In genomic region chr7:73420827-73421226, GRCm38 (mm10) we compare ENCODE assay signal across 14 mouse cellular contexts. TPM values are rescaled to one million over a fixed set of nuclear protein-coding genes. Genes with fewer than 3 reads are reported as not detected.
DNase-seq lines count a peak whose midpoint lies in the region; ATAC-seq and TF ChIP-seq lines count a peak whose summit lies in the region.
"Had no signal": no experiment of that assay in that cellular context is flagged by ENCODE, and none has a peak within 500 bp of the region (broad histone marks: within the 10 kb centered on the region; RNA-seq: fewer than 3 reads in every experiment).

No protein-coding gene starts in this region.

- no peak for DNase-seq in gastrocnemius, adult 2 months
- no peak for DNase-seq in gastrocnemius, postnatal 25 days
- peak; percentile 51 for DNase-seq in Muller cell, postnatal 12 days (ENCODE audit: inconsistent ontology term)
- no peak for DNase-seq in midbrain, embryonic 14.5 days
- DNase-seq in left cerebral cortex, adult 9 months (ENCODE audit: low spot score in 2 of 2), result no peak
- DNase-seq in gastrocnemius, postnatal 14 days, result no peak
- DNase-seq: cerebellum, adult 11 months; gastrocnemius, postnatal 36 days; liver, postnatal 0 days; thymus, postnatal 25 days had no signal

- H3K9ac ChIP-seq in forebrain, embryonic 16.5 days (replicated peaks; ENCODE audit: low read depth, low read length), result no peak overlapping the region
- H3K9ac ChIP-seq in midbrain, embryonic 14.5 days (replicated peaks; ENCODE audit: low read length), result no peak overlapping the region
- H3K9ac ChIP-seq: liver, postnatal 0 days had no signal

- H3K27ac ChIP-seq in gastrocnemius, adult 2 months, result peak overlapping the region; percentile 67
- 0 out of 2 replicates have a peak overlapping the region, but pooled peaks have one; percentile 12 for H3K27ac ChIP-seq in forebrain, embryonic 16.5 days (ENCODE audit: low read length)
- peak overlapping the region; percentile 17; the same call in 1 of the 2 replicates for H3K27ac ChIP-seq in midbrain, embryonic 14.5 days (replicated peaks; ENCODE audit: low read depth, low read length)

- H3K9me3 ChIP-seq in forebrain, embryonic 16.5 days (ENCODE audit: control insufficient read depth, low read length), result no peaks in the 10 kb centered on the region
- H3K9me3 ChIP-seq in midbrain, embryonic 14.5 days (ENCODE audit: control insufficient read depth, low read length), result no peaks in the 10 kb centered on the region

- TF ChIP-seq CTCF in gastrocnemius, adult 2 months (IDR thresholded peaks at IDR 0.05), result no peak

- 41% methylated on average over 5 of the region's 5 CpGs for WGBS in forebrain, embryonic 16.5 days
- WGBS in midbrain, embryonic 14.5 days, result 35% methylated on average over 5 of the region's 5 CpGs

- no peak overlapping the region for H3K4me3 ChIP-seq in gastrocnemius, adult 2 months
- H3K4me3 ChIP-seq in forebrain, embryonic 16.5 days (replicated peaks; ENCODE audit: low read length), result no peak overlapping the region
- H3K4me3 ChIP-seq in midbrain, embryonic 14.5 days (replicated peaks; ENCODE audit: low read depth, low read length), result no peak overlapping the region

- H3K4me1 ChIP-seq in forebrain, embryonic 16.5 days (replicated peaks; ENCODE audit: control insufficient read depth, insufficient read depth, low read length), result peaks cover 27% of the 10 kb centered on the region
- H3K4me1 ChIP-seq in midbrain, embryonic 14.5 days (ENCODE audit: control insufficient read depth, insufficient read depth, low read length), result peaks cover 8% of the 10 kb centered on the region; the same call in 1 of the 2 replicates

- H3K36me3 ChIP-seq in forebrain, embryonic 16.5 days (ENCODE audit: control insufficient read depth, insufficient read depth), result peaks cover 7% of the 10 kb centered on the region
- H3K36me3 ChIP-seq in midbrain, embryonic 14.5 days (ENCODE audit: control insufficient read depth, insufficient read depth, low read length), result peaks cover 40% of the 10 kb centered on the region

- H3K4me2 ChIP-seq in forebrain, embryonic 16.5 days (ENCODE audit: low read length), result no peak overlapping the region
- H3K4me2 ChIP-seq in midbrain, embryonic 14.5 days (ENCODE audit: low read length), result no peak overlapping the region

- intact Hi-C loops in gastrocnemius, adult 2 months (cut with DNase I), result no loop called here
- intact Hi-C loops in gastrocnemius, postnatal 14 days (cut with DNase I; ENCODE audit: low total_unique reads), result loop anchor here (5.0 kb wide), 1 partner anchor 1019 kb away; no protein-coding TSS in a partner anchor

- no peak for ATAC-seq in forebrain, embryonic 16.5 days
- ATAC-seq in midbrain, embryonic 14.5 days (ENCODE audit: low FRiP score, low TSS enrichment), result no peak
- no peak for ATAC-seq in cerebellum, adult (ENCODE audit: insufficient number of reproducible peaks, low FRiP score, low TSS enrichment)
- ATAC-seq: intestine, embryonic 16.5 days; liver, postnatal 0 days had no signal

- H3K27me3 ChIP-seq in forebrain, embryonic 16.5 days (replicated peaks; ENCODE audit: control insufficient read depth, insufficient read depth, low read length), result no peaks in the 10 kb centered on the region
- H3K27me3 ChIP-seq in midbrain, embryonic 14.5 days (ENCODE audit: control insufficient read depth, insufficient read depth, low read length), result no peaks in the 10 kb centered on the region

RNA-seq across cellular contexts. Expression of gene Rgma, which starts 45.5 kb away (rescaled TPM):
- 10 to 100 TPM; 46.1 to 52.4 TPM for total RNA-seq in gastrocnemius, adult 2 months (2021)
- 10 to 100 TPM; 39.1 to 54.7 TPM for total RNA-seq in gastrocnemius, postnatal 25 days (2021)
- polyA plus RNA-seq in forebrain, embryonic 16.5 days (2015; fragmentation: Nextera tagmentation; extraction: Ambion mirVana), result 22.2 and 23.1 TPM in 2 replicates
- polyA plus RNA-seq in midbrain, embryonic 14.5 days (2014; fragmentation: Nextera tagmentation; extraction: Ambion mirVana), result 46.4 and 59.4 TPM in 2 replicates
- total RNA-seq in gastrocnemius, postnatal 14 days (2021), result 10 to 100 TPM; 53.4 to 73.5 TPM
- total RNA-seq: common myeloid progenitor, adult 5-6 weeks had no signal

Comparison
In these comparisons a context has a peak if more than half of its experiments do, and no peak if none do; other contexts are left out.
1. H3K27ac ChIP-seq: peak in every context shown above with its lines; median percentile 67 in gastrocnemius, adult 2 months; 17 in midbrain, embryonic 14.5 days; 12 in forebrain, embryonic 16.5 days.